Mouse (Mus musculus): ENCODE measurements around the gene Heph.
"Not testable (repeated sequence)": the region's sequence is repeated elsewhere in the genome, so short reads cannot be mapped to it uniquely, and the experiment has no call there.

The Heph gene

DNA sequence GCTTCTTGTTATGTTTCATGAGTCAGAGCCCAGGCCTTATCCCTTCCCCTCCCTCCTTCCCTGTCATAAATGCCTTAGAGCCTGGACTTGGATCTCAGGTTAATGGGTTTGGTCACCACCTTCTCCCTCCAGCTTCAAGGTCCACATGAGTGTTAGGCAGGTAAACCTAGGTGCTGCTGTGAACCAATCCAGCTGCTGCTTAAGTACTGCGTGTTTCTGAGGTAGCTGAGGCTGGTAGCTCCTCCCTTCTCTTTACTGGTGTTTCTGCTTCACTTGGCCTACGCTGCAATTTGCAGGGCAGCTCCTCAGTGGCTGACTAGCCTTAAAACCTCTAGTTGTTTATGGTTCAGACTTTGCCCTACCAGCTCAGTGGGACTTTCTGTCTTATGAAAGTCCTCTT is at the start of gene Heph:
Heph (plus strand) TSS at position 211 of the 400 bp plus-strand sequence.
- in situ Hi-C loops (cut with MboI) = no loop called here

- in situ Hi-C loops (cut with MboI) = not testable (repeated sequence)
Measured at GRCm38 (mm10) chrX:96415351-96415750, 39.8 kb upstream of the Heph start.

GRCm38 (mm10) chrX:96416970-96417369 is 38.2 kb upstream of the Heph start:
- in situ Hi-C loops (cut with MboI) = no loop called here

DNA sequence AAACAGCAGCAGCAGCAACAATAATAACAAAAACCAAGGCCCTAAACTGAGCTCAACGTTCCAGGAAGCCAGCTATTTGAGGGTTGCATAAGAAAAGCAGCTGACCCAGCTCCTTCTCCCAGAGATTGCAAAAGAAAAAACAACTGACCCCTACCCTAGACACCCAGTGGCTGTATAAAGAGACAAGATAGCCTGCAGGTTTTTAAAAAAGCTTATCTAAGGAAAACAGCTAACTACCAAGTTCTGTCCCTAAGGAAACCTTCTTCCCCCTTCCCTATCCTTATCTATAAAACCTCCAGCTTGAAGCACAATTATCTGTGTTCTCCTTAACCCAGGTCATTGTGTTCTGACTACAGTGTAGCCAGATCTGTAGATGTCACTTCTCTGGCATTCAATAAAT is 37.4 kb upstream of the Heph start:
- in situ Hi-C loops (cut with MboI) = no loop called here

- in situ Hi-C loops (cut with MboI) = no loop called here
Measured at GRCm38 (mm10) chrX:96419383-96419782, 35.8 kb upstream of the Heph start.

DNA sequence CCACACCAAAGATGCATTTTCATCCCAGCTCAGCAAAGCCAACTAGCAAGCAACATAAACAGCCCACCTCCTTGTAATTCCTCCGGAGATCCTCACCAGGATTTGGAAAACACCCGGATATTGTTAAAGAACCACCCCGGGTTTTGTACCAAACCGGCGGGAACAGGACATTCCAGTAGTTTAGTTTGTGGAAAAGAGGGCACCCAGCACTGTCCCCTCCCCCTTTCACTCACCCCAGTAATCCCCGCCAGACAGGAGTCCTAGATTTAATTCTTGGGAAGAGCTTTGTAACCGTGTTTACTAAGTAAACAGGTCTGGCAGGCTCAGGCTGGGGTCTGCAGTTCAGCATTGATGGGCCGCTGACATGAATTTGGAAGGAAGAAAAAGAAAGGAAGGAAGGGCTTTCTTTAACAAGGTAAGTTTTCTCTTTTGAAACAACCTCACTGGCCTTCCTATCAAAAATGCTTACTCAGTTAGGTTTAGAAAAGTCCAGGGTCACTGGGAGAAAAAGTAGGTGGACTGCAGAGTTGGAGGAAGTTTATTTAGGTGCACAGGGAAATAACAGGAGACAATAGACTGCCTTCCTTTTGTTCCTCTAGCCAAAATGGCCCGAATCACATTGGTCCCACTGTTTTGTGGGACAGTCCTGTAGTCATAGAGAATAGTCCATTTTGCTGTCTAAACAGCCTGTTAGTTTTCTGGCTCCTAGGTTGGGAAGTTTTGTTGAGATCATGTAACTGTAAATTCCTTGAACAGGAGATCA is 1.2 kb downstream of the Heph start, which contains the start of gene Hsf3:
Hsf3 (minus strand) TSS at position 94 of the 763 bp plus-strand sequence.
- in situ Hi-C loops (cut with MboI) = no loop called here

DNA sequence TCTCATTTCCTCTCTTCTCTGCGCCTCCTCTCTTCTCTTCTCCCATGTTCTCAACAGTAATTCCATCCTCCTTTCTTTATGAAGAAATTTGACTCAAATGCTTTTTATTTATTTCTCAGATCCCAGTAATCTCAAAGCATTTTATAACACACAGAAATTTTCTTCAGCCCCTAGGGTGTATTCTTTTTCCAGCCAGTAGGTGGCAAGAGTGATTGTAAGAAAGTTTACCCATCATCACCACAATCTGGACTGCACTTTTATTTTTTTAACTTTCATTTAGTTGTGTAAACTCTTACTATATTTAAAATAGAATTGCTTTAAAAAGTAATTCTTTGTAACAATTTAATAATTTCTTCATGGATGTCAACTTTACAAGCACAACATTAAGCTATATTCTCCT is 46.4 kb downstream of the Heph start:
- in situ Hi-C loops (cut with MboI) = no loop called here

All from mature B cell (primary cell).